Mouse (Mus musculus): ENCODE measurements around the gene Atp6v1g3.

Atp6v1g3 gene

GRCm38 (mm10) chr1:138288721-138289120 lies 15.2 kb downstream of the Atp6v1g3 start:
- DNase-seq (ENCODE audit: low spot score in 2 of 2): no peak

GRCm38 (mm10) chr1:138289455-138290425 lies 16.2 kb downstream of the Atp6v1g3 start:
- DNase-seq (ENCODE audit: low spot score in 2 of 2): peak in 1 of 2 experiments; percentile 45

- DNase-seq (ENCODE audit: low spot score in 2 of 2): no peak
Observed at GRCm38 (mm10) chr1:138291463-138291862, 17.9 kb downstream of the Atp6v1g3 start.

- DNase-seq (ENCODE audit: low spot score in 2 of 2): no peak
Observed at GRCm38 (mm10) chr1:138294487-138294886, 20.9 kb downstream of the Atp6v1g3 start.

GRCm38 (mm10) chr1:138298156-138298555 lies 24.6 kb downstream of the Atp6v1g3 start:
- no peak for DNase-seq (ENCODE audit: low spot score in 2 of 2)

GRCm38 (mm10) chr1:138299576-138299975 lies 26.0 kb downstream of the Atp6v1g3 start:
- no peak for DNase-seq (ENCODE audit: low spot score in 2 of 2)

GRCm38 (mm10) chr1:138301920-138302319 lies 28.4 kb downstream of the Atp6v1g3 start:
- no peak for DNase-seq (ENCODE audit: low spot score in 2 of 2)

- DNase-seq (ENCODE audit: low spot score in 2 of 2): no peak
Observed at GRCm38 (mm10) chr1:138302756-138303155, 29.2 kb downstream of the Atp6v1g3 start.

- DNase-seq (ENCODE audit: low spot score in 2 of 2): no peak
Observed at GRCm38 (mm10) chr1:138303296-138303695, 29.8 kb downstream of the Atp6v1g3 start.

GRCm38 (mm10) chr1:138304141-138304915 lies 30.8 kb downstream of the Atp6v1g3 start:
- DNase-seq (ENCODE audit: low spot score in 2 of 2): no peak

GRCm38 (mm10) chr1:138322657-138323056 lies 49.1 kb downstream of the Atp6v1g3 start:
- DNase-seq (ENCODE audit: low spot score in 2 of 2): no peak

GRCm38 (mm10) chr1:138323076-138323630 lies 49.6 kb downstream of the Atp6v1g3 start:
- no peak for DNase-seq (ENCODE audit: low spot score in 2 of 2)

- DNase-seq (ENCODE audit: low spot score in 2 of 2): no peak
Observed at GRCm38 (mm10) chr1:138326091-138326490, 52.6 kb downstream of the Atp6v1g3 start.

GRCm38 (mm10) chr1:138326566-138326965 lies 53.0 kb downstream of the Atp6v1g3 start:
- no peak for DNase-seq (ENCODE audit: low spot score in 2 of 2)

GRCm38 (mm10) chr1:138327466-138328245 lies 54.1 kb downstream of the Atp6v1g3 start:
- no peak for DNase-seq (ENCODE audit: low spot score in 2 of 2)

GRCm38 (mm10) chr1:138328320-138328719 lies 54.8 kb downstream of the Atp6v1g3 start:
- peak; percentile 26 to 60 for DNase-seq (ENCODE audit: low spot score in 2 of 2)

GRCm38 (mm10) chr1:138330556-138330955 lies 57.0 kb downstream of the Atp6v1g3 start:
- no peak for DNase-seq (ENCODE audit: low spot score in 2 of 2)

- DNase-seq (ENCODE audit: low spot score in 2 of 2): no peak
Observed at GRCm38 (mm10) chr1:138331596-138331995, 58.1 kb downstream of the Atp6v1g3 start.

- peak in 1 of 2 experiments; percentile 46 for DNase-seq (ENCODE audit: low spot score in 2 of 2)
Observed at GRCm38 (mm10) chr1:138334701-138335100, 61.2 kb downstream of the Atp6v1g3 start.

GRCm38 (mm10) chr1:138337417-138337816 lies 63.9 kb downstream of the Atp6v1g3 start:
- no peak for DNase-seq (ENCODE audit: low spot score in 2 of 2)

Measured in frontal cortex, postnatal 36 days (tissue).